Mouse (Mus musculus) testis, adult 2 months (tissue): ENCODE data around the gene Rnf149. TPM values are rescaled to one million over a fixed set of nuclear protein-coding genes. Genes with fewer than 3 reads are reported as not detected.

ENCODE experiments used
- H3K27ac ChIP-seq: fragments of 200-500 bp; 2 replicates; pipeline ENCODE4 v1.5.1; 2012; ENCODE audit warnings: low read depth, low read length; ENCODE audit not compliant: control insufficient read depth, insufficient read depth
- H3K27me3 ChIP-seq: fragments of 200-500 bp; 2 replicates; pipeline ENCODE4 v1.6.1; 2012; ENCODE audit warnings: mild to moderate bottlenecking, low read length, moderate library complexity; ENCODE audit not compliant: control insufficient read depth, insufficient read depth
- H3K36me3 ChIP-seq: fragments of 200-500 bp; 2 replicates; pipeline ENCODE4 v1.6.1; 2012; ENCODE audit warnings: mild to moderate bottlenecking, low read length; ENCODE audit not compliant: control insufficient read depth, insufficient read depth
- H3K4me1 ChIP-seq: fragments of 200-500 bp; 2 replicates; pipeline ENCODE4 v1.6.1; 2012; ENCODE audit warnings: low read length; ENCODE audit not compliant: control insufficient read depth, insufficient read depth
- H3K4me3 ChIP-seq: fragments of 200-500 bp; 2 replicates; pipeline ENCODE4 v1.5.1; 2012; ENCODE audit warnings: low read depth, mild to moderate bottlenecking, low read length, moderate library complexity, mixed read lengths; ENCODE audit not compliant: control insufficient read depth
- CTCF ChIP-seq: fragments of 200-500 bp; IDR thresholded peaks from 2 replicates; pipeline ENCODE4 v1.5.1; 2012; ENCODE audit warnings: low read depth, mild to moderate bottlenecking, inconsistent platforms, low read length, moderate library complexity; ENCODE audit not compliant: control insufficient read depth, insufficient read depth, insufficient replicate concordance
- POLR2A ChIP-seq: fragments of 200-500 bp; IDR thresholded peaks from 2 replicates; pipeline ENCODE4 v1.6.1; 2012; ENCODE audit warnings: low read depth, mild to moderate bottlenecking, inconsistent platforms, low read length, moderate library complexity; ENCODE audit not compliant: control insufficient read depth
- polyA plus RNA-seq: library from polyadenylated mRNA; depleted of rRNA; stranded (reverse); fragments of >200 nt; gene quantifications from 2 replicates; pipeline ENCODE4 v1.2.3, GENCODE M21; 2012

The Rnf149 gene
- polyA plus RNA-seq, 1 experiment = 6.8 TPM

DNA sequence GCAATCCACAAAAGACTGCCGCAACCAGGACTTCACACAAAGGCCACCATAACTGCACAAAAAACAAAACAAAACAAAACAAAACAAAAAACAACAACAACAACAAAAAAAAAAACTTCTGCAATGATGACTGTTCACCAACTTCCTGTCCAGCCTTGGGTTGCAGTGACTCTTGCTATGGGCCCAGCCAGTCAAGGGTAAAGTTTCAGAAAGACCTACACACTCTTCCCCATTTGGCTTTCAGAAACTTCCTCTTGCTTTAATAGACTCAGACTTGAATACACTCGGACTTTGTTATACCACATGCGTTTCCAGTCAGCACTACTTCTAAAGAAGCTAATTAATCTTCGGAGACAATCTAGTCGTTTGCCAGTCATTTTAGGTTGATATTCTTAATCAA lies 13.0 kb upstream of the Rnf149 start:
- Histone ChIP-seq H3K27me3 (no peaks in the 10 kb centered on the region), H3K4me3 (no peak overlapping the region), H3K4me1 (no peaks in the 10 kb centered on the region), H3K27ac (no peak overlapping the region), H3K36me3 (no peaks in the 10 kb centered on the region)
- TF ChIP-seq CTCF = no peak
- no peak for TF ChIP-seq POLR2A

DNA sequence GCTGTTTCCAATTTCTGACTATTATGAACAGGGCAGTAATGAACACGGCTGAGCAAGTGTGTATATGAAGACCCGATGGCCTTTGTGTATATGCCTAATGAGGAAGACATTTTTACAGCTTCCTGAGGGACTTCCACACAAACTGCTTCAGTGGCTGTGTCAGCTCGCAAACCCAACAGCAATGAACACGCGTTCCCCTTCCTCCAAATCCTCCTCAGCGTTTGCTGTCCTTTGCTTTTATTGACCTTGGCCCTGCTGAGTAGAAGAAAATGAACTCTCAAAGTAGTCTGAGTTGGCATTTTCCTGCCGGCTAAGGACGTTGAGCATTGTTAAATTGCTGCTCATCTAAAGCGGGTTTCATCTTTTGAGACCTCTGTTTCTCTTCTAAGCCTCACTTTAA lies 8.2 kb upstream of the Rnf149 start:
- no peaks in the 10 kb centered on the region for H3K4me1 ChIP-seq
- H3K36me3 ChIP-seq = no peaks in the 10 kb centered on the region
- no peak overlapping the region for H3K4me3 ChIP-seq
- no peak overlapping the region for H3K27ac ChIP-seq
- H3K27me3 ChIP-seq = no peaks in the 10 kb centered on the region
- TF ChIP-seq CTCF = no peak
- no peak for TF ChIP-seq POLR2A

DNA sequence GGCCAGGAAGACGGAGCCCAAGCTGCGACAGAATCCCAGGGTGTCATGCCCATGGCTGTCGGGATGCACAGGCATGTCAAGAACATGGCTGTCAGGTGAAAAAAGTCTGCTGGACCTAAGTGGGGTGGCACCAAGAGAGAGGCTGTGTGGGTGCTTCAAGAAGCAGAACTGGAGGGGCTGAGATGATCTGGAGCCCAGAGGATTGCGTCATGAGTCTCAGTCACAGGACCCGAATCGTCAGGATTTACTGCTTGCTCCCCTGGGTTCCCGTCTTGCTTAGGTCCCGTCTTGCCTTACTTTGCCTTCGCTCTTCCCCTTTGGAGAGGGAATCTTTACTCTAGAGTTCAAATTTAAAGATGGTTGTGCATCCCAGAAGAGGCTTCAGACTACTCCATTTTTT lies 6.0 kb upstream of the Rnf149 start:
- H3K4me1 ChIP-seq = no peaks in the 10 kb centered on the region; the same call in 1 of the 2 replicates
- H3K27me3 ChIP-seq = no peaks in the 10 kb centered on the region
- no peak overlapping the region for H3K27ac ChIP-seq
- TF ChIP-seq CTCF = no peak
- TF ChIP-seq POLR2A = no peak
- no peak overlapping the region for H3K4me3 ChIP-seq
- no peaks in the 10 kb centered on the region for H3K36me3 ChIP-seq

DNA sequence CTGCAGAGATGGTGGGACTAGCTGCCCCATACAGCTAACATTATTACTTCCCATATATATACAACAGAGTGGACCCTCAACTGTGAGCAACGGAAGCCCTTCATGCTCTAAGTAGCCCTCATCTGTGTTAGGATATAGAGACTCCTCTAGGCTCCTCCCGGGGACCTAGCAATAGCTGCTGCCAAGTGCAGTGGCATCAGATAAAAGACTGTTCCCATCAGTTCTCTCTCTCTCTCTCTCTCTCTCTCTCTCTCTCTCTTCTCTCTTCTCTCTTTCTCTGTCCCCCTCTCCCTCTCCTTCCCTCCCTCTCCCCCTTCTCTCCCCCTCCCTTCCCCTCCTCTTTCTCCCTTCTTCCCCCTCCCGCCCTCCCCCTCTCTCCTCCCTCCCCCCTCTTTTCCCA lies 4.0 kb upstream of the Rnf149 start:
- Histone ChIP-seq H3K27ac (no peak overlapping the region), H3K27me3 (no peaks in the 10 kb centered on the region), H3K4me1 (peaks cover 2% of the 10 kb centered on the region), H3K36me3 (no peaks in the 10 kb centered on the region), H3K4me3 (no peak overlapping the region)
- TF ChIP-seq CTCF (no peak), POLR2A (no peak)

DNA sequence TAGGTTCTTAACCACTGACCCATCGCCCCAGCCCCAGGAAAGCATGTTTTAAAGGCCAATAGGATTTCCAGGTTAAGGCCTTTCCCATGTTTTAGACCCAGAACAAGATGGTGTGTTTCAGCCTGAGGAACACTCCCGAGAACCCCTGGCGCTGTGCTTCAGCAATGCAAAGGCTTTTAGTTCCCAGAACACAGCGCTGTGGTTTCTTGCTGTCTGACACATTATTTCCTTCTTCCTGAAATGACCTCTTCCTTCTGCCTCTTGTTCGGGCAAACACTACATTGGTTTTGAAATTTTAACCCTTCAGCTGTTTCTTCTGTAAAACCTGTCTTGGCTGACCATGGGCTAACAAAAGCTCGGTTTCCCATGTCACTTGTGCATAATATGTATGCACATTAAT lies 1.9 kb upstream of the Rnf149 start:
- TF ChIP-seq CTCF (no peak), POLR2A (no peak)
- peaks cover 2% of the 10 kb centered on the region for H3K4me1 ChIP-seq
- H3K27me3 ChIP-seq = no peaks in the 10 kb centered on the region
- no peak overlapping the region for H3K27ac ChIP-seq
- no peaks in the 10 kb centered on the region for H3K36me3 ChIP-seq
- no peak overlapping the region for H3K4me3 ChIP-seq

DNA sequence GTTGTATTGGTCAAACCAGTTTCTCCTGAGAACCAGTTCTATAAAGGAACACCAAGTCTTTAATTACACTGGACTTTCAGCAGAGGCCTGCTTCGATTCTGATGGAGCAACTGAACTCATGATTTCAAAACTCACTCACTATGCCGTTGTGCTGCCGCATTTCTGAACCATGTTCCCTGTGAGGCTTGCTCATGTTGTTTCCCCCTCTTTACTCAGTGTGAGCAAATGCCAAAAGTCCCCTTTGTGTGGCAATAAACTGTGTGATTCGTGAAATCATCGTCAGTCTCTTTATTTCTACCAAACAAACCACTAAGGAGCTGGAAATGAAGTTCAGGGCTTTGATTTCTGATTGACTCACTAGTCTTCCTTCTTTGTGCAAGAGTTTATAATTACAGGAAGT lies 1.2 kb upstream of the Rnf149 start:
- Histone ChIP-seq H3K27ac (no peak overlapping the region), H3K4me1 (peaks cover 2% of the 10 kb centered on the region), H3K27me3 (no peaks in the 10 kb centered on the region), H3K4me3 (no peak overlapping the region), H3K36me3 (no peaks in the 10 kb centered on the region)
- TF ChIP-seq CTCF = no peak

DNA sequence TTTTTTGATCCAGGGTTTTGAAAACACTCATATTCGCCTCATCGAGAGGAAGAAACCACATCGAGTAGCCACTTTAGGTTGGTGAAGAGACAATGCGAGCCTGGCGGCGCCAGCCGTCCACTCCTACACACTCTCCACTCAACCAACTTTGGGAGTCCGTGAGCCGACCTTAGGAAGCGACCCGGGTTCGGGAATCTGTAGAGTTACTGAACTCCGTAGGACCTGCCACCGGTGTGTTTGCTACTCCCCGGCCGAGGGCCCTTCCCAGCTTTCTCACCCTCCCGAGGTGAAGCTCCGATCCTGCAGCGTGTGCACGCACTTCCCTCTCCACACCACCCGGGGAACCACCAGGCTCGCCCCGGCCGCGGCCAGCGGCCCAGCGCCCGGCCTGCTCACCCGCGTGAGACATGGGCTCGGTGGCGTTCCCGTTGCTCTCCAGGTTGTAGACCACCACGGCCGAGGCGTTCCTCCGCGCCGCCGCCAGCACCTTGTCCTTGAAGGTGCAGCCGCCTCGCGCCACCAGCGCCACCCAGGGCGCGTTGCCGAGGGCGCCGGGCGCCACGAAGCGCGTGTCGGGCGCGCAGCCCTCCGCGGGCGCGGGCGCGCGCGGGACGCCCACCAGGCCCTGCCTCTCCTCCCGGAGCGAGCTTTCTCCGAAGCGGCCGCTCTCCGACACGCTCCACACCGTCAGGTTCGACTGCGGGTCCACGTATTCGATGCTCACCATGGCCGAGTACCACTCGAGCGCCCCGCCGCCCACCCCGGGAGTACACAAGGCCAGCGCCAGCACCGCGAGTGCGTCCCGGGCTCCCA lies 568 bp downstream of the Rnf149 start:
- Histone ChIP-seq H3K27me3 (no peaks in the 10 kb centered on the region), H3K4me3 (peak overlapping the region; percentile 94), H3K36me3 (no peaks in the 10 kb centered on the region), H3K27ac (peak overlapping the region; percentile 92), H3K4me1 (peaks cover 2% of the 10 kb centered on the region)
- TF ChIP-seq CTCF (no peak), POLR2A (no peak)
